Mouse (Mus musculus): ENCODE results near the gene Neu2.
"Not testable (repeated sequence)": the region's sequence is repeated elsewhere in the genome, so short reads cannot be mapped to it uniquely, and the experiment has no call there.

Gene Neu2

DNA sequence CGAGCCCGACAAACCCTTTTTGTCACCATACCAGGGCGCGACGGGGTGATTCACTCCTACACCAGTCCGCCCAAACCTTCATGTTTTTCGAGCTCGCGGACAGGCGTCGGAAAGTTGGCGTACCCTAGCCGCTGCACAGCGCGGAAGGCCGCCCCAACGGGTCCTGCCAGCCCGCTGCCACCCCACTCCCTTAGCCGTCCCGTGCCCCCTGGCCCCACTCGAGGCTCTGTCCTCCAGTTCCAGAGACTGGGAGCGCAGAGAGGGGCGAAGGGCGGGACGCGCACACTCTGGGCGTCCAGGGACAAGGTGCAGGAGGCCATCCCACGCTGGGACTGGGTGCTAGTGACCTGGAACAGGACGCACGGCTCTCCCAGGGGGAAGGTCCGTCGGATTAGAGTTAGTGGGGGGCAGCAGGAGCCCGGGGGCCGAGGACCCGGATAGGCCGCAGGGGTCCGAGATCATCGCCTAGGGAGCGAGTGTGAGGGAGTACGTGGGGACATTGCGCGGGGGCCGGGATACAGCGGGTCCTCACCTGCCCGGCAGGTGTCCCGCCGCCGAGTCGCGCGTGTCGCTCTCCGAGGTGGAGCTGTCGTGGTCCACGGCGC, at the start of gene Neu2:
TSS of gene Neu2 (plus strand) at position 329 of the 605 bp plus-strand sequence.
- peak; percentile 50 for DNase-seq

DNA sequence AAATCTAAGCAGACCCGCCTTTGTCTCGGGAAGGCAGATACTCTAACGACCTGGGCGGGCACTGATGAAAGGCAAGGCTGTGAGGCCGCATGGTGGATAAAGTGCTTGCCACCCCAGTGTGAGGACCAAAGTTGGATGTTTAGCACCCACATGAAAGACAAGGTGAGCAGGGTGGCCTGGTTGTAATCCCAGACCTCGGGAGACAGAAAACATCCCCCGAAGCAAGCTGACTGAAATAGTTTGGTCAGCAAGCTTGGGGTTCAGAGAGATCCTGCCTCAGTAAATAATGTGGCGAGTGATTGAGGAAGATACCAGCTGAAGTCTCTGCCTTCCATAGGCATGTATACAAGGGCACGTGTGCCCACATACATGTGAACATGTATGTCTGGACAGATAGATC, 42.2 kb upstream of the Neu2 start:
- no peak for DNase-seq

DNA sequence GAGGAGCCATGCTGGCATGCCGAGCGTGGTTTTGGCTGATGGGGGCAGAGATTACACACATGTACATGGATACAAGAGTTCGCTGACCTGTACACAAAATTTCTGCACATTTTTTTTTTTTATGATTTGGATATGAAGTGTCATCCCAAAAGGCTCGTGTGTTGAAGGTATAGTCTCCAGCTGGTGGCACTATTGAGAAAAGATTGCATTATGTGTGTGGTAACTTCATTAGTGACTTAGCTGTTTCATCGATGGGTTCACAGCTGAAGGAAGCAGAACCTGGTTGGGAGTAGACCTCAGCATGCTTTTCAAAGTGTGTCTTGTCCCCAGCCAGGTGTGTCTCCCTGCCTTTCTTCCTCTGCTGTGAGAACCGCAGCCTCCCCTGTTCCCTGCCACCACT, 41.4 kb upstream of the Neu2 start:
- peak; percentile 30 for DNase-seq

DNA sequence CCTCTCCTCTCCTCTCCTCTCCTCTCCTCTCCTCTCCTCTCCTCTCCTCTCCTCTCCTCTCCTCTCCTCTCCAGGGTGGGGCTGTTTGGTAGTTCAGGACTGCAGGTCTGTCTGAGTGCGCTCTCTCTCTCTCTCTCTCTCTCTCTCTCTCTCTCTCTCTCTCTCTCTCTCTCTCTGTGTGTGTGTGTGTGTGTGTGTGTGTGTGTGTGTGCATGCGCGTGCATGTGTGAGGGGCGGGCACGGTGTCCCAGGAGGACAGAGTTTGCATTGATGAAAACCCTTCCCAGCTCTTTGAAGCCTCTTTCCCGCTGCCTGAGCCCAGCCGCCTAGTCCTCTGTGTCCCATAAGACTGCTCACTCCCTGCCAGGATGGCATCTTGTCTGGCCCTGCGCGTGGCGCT, 39.7 kb upstream of the Neu2 start, which contains the start of gene Snorc:
TSS of gene Snorc (plus strand) at position 301 of the 400 bp plus-strand sequence.
- DNase-seq, result not testable (repeated sequence)

DNA sequence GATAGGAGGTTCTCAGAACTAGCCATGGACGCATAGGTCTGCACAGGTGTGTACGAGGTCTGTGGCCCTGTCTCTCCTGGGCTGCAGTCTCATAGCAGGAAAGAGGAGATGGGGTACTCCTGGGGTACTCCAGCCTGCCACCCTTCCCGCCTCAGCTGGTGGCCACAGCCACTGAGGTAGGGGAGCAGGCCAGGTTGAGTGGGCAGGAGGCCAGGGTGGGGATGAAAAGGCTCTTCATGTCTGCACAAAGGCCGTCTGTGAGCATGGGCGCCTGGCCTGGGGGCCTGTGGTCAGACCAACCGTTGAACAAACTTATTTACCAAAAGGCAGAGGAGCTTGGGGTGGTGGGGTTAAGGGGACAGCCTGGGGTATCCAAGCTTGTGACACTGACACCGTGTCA, 37.8 kb upstream of the Neu2 start:
- no peak for DNase-seq

DNA sequence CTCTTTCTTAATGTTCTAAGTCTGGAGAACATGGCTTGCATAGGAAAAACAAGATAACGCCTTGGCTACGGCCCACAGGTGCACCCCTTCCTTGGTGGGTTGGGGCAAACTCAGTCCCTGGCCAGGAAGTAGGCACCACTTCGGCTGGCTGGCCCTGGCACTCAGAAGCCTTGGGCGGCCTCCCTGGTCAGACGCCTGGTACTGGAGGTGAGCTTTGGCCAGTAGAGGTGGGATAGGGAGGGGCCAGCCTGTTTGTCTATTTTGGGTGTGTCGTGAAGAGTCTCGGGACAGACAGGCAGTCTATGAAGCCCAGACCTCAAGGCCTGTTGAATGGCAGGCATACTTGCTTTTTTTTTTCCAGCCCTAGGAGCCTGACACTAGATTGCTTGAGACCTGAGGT, 37.1 kb upstream of the Neu2 start:
- DNase-seq, result no peak

DNA sequence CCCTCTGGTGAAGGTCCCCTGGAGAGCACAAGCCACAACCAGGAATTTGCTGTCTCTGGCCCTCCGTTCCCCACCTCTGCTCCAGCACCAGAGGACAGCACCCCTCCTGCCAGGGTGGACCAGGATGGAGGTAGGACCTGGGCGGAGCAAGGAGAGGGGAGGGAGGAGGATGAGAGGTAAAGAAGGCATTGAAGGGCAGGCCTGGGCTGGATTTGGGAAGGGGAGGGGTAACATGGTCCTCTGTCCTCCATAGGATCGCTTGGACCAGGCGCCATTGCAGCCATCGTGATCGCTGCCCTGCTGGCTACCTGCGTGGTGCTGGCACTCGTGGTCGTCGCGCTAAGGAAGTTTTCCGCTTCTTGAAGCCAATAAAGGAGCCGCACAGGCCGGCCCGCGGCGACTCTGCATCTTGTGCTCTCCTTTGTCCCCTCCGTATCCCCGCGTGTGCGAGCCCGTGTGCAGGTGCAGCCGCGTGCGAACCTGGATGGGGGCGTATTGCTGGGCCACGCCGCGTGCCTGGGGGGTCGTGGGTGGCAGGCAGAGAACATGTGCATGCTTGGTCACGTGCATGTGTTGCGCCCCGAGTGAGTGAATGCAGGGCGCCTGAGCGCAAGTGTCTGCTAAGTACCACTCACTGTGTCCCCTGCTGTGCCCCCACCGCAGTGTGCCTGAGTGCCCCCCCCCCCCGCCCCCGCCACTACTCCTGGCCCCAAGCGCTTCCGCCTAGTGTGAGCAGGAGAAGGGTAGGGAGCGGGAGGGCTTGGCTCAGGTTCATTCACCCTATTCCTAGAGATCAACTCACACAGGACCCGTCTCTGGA, 34.4 kb upstream of the Neu2 start:
- DNase-seq, result peak; percentile 54

DNA sequence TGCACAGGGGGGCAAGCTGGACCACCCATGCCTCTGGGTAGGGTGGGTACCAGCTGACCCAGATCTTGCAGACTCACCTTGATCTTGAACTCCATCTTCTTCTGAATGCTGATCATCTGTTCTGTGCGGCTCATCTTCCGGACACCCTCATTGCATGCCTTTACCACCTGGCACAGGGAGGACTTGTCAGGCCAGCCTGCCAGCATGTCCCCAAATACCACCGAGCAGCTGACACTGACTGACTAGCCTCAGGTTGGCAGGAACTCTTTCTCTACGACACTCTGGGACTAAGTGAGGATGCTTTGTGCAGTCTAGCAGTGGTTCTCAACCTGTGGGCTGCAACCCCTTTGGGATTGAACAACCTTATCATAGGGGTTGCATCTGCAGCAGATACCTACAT, 27.1 kb upstream of the Neu2 start:
- DNase-seq, result no peak

DNA sequence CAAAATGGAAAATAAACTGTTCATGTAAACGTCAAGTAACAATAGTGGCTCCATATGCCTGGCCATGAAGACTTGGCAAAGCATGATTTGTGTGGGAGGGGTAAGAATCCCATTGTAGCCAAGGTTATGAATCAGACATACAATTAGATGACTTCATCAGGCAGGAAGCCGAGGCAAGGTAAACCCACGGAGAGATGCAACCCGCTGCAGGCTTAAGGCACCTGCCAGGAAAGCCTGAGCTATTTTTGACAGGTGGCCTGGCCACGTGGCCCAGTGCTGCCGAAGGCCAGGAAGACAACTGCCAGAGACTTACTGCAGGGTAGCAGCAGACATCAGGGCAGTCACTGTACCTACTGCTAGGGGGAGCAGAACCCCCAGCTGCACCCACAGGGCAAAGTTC, 23.3 kb upstream of the Neu2 start:
- no peak for DNase-seq

DNA sequence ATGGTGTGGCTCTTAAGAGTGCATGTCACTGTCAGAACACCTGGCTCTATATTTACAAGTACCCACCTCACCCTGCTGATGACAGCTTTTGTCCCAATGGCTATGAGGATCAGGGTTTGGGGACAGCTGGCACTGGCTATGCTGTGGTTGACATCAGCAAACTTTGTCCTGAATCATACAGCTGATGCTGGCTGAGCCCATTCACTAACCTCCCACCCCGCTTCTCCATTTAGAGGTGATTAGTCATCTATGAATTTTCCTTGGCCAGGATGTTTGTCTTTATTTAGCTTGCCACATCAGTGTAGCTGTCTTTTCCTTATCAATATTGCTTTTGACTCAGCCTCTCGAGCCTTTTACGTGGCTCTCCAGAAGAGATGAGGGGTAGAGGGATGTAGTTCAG, 17.4 kb upstream of the Neu2 start:
- no peak for DNase-seq

DNA sequence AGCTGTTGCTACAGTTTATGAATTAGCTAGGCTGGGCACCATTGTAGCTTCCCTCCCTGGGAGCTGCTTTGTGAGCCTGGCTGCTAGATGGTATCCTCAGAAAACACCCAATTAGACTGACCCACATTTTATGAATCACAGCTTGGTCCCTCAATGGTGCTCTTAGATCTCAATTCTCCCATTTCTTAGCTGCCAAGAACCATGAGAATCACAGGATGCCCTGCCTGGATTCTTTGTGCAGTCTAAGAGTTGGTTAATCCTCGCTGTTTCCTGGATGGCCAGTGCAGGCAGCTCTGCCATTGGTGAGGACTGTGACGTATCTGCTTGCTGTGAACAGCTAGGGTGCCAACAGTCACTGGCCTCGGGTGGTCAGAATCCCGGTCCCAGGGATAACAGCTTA, 16.1 kb upstream of the Neu2 start:
- DNase-seq, result peak; percentile 83

DNA sequence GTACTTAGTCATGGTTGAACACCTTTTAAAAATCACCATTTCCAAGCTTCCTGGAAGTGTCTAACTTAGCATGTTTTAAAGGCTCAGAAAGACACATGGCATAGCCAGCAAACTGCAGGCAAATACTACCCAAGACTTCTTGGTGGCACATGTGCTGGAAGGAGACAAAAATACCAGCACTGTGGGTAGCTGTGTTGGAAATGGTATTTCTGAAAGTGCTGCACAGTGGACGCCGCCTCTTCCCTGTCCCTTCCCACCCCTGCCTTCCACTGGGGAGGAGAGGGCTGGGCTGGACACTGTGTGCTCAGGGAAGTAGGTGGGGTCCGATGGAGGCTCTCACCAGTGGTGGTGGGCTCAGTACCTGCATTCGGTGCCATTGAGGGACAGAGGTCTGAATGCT, 4.2 kb upstream of the Neu2 start:
- no peak for DNase-seq

DNA sequence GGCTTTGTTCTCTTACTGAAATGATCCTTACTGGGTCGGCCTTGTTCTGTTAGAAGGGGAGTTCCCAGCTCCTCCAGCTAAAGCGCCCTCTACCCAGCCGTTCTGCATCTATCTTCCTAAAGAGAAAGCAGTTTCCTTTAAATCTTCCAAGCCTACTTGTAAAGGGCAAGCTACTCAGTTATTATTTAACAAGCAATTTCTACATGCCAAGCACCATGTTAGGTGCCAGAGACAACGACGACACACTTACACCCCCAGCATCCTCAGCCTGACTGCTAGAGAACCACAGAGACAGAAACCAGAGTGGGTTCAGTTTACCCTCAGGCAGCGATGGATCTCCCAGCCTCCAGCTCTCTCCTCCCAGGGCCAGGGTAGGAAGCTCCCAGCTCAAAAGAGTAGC, 1.8 kb upstream of the Neu2 start:
- no peak for DNase-seq

DNA sequence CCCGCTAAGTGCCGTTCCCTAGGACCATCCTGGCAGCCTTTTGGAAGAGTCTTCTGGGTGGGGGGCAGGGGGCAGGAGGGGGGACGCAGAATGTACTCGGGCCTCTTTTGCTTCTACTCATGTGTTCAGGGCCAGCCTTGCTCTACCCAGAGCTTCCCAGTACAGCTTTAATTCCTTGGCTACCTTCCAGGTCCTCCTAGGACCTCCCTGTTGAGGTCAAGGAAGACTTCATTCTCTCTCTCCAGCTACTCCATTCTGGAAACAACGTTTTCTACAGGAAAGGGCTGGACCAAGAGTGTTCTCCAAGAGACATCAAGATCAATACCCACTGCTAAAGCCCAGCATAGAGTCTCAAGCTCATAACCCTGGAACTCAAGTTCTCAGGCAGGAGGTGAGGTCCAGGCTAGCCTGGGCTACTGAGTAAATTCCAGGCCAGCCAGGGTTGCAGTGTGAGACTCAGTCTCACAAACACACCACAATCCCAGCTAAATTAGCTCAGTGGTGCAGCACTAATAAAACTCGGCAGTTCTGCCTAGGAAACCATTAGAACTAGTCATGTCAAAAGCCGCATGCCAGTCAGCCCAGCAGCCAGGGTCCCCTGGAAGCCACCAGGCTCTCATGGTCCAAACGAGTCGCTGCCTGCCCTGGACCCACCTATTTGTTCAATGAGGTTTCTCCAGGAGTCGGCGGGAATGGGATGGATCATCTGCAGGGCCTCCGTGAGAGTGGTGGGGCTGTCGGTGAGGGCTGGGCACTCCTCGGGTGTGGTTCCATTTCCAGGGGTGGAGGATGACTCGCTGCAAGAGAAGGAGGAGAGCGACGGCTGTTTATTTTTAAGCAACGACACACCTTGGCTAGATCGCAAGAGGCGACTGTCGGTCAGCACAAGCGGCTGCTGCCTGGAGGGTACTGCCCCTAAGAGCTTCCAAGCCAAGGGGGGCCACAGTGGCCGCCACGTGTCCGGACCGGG, 813 bp upstream of the Neu2 start:
- peak; percentile 69 for DNase-seq

DNA sequence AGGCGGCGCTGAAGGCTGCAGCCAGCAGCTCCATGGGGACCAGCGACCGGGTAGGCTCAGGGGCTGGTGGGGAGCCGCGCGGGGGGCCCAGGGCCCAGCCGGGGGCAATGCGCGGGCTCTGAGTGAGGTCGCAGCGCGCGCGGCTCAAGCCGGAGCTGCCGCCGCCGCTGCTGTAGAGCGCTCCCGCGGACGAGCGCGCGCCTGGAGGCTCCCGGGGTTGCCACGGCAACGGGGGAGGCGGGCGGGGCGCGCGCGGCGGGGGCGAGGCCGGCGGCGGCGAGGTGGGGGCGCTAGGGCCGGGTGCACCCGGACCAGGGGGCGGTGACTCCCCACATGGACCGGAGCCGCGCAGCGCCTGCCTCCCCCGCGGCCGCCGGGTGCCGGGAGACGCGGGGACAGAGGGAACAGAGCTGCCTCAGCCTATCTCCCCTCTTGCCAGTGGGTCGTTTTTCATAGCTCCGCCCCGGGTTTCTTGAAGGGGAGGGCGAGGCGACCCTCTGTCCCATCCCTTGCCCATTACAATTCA, 540 bp downstream of the Neu2 start:
- peak; percentile 88 for DNase-seq

DNA sequence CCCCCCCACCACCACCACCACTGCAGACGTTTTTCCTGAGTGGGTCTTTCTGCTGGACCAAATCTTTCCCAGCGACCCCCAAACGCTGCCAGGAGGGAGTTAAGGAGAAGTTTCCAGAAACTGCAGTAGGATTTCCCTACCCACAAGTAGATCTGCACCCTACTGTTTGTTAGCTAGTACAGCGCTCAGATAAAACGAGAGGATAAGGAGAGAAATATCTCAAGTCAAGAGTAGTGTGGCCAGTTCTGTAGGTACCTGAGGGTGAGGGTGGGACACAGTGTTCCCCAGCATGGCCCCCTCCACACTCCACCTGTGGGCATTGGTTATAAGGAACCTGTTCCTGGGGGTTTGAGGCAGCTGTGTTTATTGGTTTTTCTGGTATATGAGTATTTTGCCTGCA, 1.2 kb downstream of the Neu2 start:
- no peak for DNase-seq

DNA sequence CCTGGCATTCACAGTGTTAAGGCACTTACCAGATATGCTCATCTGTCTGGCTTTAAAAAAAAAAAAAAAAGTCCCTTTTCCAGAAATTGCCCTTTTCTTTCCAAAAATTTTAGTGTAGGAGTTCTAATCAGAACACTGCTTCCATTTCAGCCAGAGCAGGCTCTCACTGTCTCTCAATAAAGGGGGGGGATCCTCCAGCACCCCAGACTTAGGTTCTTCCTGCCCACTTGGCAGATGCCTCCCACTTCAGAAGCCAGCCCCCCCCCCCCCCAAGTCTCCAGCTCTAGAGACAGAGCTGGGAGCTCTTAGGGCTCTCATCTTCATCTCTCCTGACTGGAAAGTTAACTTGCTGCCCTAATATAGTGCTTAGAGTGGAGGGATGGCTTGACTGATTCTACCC, 10.8 kb downstream of the Neu2 start:
- DNase-seq, result no peak

DNA sequence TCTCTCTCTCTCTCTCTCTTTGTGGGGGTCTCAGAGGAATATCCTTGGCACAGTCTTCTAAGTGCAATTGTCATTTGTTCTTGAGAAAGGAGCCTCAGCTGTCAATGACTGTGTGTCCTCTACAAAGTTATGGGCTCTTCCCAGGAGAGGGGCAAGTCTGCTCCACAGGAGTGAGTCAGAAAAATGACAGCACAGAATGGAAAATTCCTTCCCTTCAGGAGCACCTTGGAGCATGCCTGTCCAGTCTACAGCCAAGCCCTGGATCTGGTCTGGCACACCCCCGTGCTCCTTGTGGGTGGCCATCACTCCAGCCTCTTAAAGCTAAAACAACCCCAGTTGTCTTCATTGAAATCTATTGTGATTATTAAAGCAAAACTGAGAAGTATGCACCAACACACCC, 11.8 kb downstream of the Neu2 start:
- no peak for DNase-seq

DNA sequence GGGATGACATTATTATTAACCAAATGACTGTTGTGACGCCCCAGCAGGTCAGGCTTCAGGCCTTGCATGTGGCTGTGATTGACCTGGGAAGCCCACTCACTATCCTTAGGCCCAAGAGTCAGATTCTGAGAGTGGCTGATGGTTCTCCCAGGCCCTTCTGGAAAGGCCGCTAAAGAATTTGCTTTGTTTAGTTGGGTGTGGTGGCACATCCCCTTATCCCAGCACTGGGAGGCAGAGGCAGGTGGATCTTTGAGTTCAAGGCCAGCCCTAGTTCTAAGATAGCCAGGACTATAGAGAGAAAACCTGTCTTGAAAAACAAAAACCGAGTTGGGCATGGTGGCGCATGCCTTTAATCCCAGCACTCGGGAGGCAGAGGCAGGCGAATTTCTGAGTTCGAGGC, 15.4 kb downstream of the Neu2 start:
- DNase-seq, result no peak

DNA sequence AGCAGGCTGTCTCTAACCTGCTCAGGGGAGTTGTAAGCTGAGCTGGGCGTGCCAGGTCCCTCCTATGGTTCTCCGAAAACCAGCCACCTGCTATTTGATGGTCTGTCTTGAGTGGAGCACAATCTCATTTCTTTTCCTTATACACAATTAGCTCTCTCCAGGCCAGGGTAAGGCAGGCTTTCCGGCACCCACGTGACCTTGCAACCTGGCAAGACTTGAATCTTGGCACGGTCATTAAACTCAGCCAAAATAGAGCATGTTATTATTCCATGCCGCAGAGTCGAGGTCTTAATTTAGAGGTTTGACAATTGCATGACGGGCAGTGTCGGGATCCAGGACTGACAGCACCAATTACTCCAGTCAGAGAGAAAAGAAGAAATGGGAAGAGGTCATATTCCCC, 17.5 kb downstream of the Neu2 start:
- DNase-seq, result no peak

DNA sequence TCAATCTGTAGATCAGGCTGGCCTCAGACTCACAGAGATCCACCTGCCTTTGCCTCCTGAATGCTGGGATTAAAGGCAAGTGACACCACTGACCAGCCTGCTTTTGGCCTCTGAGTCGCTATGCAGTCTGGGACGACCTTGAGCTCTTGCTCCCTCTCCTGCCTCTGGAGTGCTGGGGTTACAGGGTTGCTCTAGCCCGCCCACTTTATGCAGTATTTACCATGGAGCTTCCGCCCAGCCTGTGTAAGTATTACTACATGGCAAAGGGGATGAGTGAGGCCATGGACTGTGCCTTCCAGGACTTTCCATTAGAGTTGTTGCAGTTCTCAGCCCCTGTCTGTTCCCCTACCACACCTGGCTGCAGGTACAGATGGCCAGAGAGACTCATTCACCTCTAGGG, 22.7 kb downstream of the Neu2 start:
- DNase-seq, result no peak

DNA sequence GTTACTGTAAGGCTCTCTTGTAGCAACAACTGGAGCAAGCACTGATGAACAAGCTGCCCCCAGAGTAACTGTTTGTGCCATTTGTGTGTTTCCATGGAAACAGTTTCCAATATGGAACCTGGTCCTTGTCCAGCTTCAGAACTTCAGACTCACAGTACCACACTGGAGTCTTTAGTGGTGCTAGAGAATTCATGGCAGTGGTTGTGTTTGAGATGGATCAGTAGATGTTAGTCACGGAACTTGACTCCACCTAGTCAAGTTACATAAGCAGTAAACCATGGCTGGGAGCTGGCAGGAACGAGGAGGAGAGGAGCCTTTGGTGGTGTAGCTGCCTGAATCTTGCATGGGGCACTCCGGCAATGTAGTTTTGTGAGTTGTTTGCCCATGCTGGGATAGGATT, 24.4 kb downstream of the Neu2 start:
- DNase-seq, result no peak

DNA sequence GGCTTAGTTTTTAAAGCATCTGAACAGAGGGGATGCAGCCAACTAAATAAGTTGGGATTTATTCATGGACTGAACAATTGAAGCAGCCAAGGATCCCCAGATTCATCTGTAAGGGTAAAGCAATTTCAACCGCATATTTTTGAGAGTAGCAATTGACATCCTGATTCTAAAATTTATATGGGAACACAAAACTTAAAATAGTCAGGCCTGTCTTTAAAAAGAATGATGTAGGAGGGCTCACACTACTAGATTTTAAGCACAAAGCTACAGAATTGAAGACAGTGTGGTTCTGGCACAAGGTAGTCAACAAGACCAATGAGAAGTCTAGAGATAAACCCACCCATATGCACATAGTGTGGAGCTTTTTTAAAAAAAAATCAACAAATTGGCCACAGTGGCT, 27.3 kb downstream of the Neu2 start:
- no peak for DNase-seq

All from retina, postnatal 1 day (tissue).